Comparison of ENCODE assay signal across 8 mouse cellular contexts in the genomic region with DNA sequence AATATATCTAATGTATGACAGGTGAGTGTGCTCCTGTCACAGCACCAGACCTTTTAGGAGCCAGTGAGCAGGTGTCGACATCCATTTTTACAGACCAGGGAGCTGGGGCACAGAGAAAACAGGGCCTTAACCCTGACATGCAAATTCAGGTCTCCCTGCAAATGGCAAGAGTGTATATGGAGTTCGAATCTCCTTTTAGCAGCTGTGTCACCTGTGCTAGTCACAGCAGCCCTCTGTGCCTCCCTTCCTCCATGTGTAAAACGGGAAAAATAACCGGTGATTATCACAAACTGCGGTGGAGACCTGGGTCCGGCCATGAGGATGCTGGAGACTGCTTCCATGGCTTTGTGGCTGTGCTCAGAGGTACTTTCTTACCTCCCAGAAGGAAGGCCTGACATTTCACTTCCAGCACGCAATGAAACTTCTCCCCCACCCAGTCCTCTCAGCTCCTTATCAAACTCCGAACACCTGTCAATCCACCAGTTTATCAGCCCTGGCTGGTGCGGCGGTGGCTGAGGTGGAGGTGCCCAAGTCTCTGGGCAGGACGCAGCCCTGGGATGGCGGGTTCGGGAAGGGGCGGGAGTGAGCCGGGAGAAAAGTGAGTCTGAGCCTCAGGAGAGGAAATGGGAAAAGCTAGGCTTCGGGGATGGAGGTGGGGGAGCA. TPM values are rescaled to one million over a fixed set of nuclear protein-coding genes. Genes with fewer than 3 reads are reported as not detected.
DNase-seq lines count a peak whose midpoint lies in the region; ATAC-seq and TF ChIP-seq lines count a peak whose summit lies in the region.
"Had no signal": no experiment of that assay in that cellular context is flagged by ENCODE, and none has a peak within 500 bp of the region (broad histone marks: within the 10 kb centered on the region; RNA-seq: fewer than 3 reads in every experiment).

No protein-coding gene starts in this region.

- peaks cover 5% of the 10 kb centered on the region; the same call in 1 of the 2 replicates for H3K27me3 ChIP-seq in kidney, postnatal 0 days (ENCODE audit: insufficient read depth, low read length)
- H3K27me3 ChIP-seq in midbrain, embryonic 13.5 days = peaks cover 32% of the 10 kb centered on the region

- WGBS in kidney, postnatal 0 days = 16% methylated on average over 16 of the region's 16 CpGs
- WGBS in midbrain, embryonic 13.5 days = 13% methylated on average over 16 of the region's 16 CpGs

- H3K9me3 ChIP-seq in kidney, postnatal 0 days (replicated peaks; ENCODE audit: low read length) = no peaks in the 10 kb centered on the region
- H3K9me3 ChIP-seq in midbrain, embryonic 13.5 days = no peaks in the 10 kb centered on the region

- H3K9ac ChIP-seq in kidney, postnatal 0 days (ENCODE audit: low read depth, low read length) = 0 out of 2 replicates have a peak overlapping the region, but pooled peaks have one; percentile 24
- no peak overlapping the region for H3K9ac ChIP-seq in midbrain, embryonic 13.5 days (replicated peaks)

- peaks cover 6% of the 10 kb centered on the region for H3K4me1 ChIP-seq in kidney, postnatal 0 days (replicated peaks; ENCODE audit: insufficient read depth, low read length)
- 0 out of 2 replicates have a peak, but pooled peaks cover 8% of the 10 kb centered on the region for H3K4me1 ChIP-seq in midbrain, embryonic 13.5 days (replicated peaks)

- no peak overlapping the region for H3K27ac ChIP-seq in kidney, postnatal 0 days
- H3K27ac ChIP-seq in midbrain, embryonic 13.5 days = no peak overlapping the region

- no peak for DNase-seq in kidney, postnatal 0 days (ENCODE audit: low spot score)
- DNase-seq in kidney, adult 18-20 months = no peak
- peak; percentile 92 for DNase-seq in c-Kit-negative CD71-positive TER-119-positive erythroid progenitor cells, embryonic 14.5 days (ENCODE audit: low read depth, low spot score)
- no peak for DNase-seq in cerebellum, adult 11-12 months

- no peaks in the 10 kb centered on the region for H3K36me3 ChIP-seq in kidney, postnatal 0 days (ENCODE audit: insufficient read depth, low read length)
- no peaks in the 10 kb centered on the region for H3K36me3 ChIP-seq in midbrain, embryonic 13.5 days

- ATAC-seq in kidney, postnatal 0 days (replicated peaks; ENCODE audit: low FRiP score, low read depth) = no peak
- peak; percentile 75 for ATAC-seq in erythroid progenitor cell, adult 5-6 weeks (replicated peaks; ENCODE audit: low FRiP score, poor library complexity, severe bottlenecking)
- peak; percentile 81 for ATAC-seq in megakaryocyte-erythroid progenitor cell, adult 5-6 weeks (replicated peaks; ENCODE audit: low FRiP score, low TSS enrichment, poor library complexity, severe bottlenecking)
- ATAC-seq in midbrain, embryonic 13.5 days = no peak

- TF ChIP-seq CTCF in kidney, postnatal 0 days (IDR thresholded peaks at IDR 0.05; ENCODE audit: low read depth) = no peak

- H3K4me2 ChIP-seq in kidney, postnatal 0 days (ENCODE audit: low read length) = peak overlapping the region; percentile 39
- H3K4me2 ChIP-seq in midbrain, embryonic 13.5 days (replicated peaks) = no peak overlapping the region

- H3K4me3 ChIP-seq in kidney, postnatal 0 days (replicated peaks; ENCODE audit: low read depth, low read length) = no peak overlapping the region
- H3K4me3 ChIP-seq in midbrain, embryonic 13.5 days (replicated peaks) = no peak overlapping the region

RNA-seq across cellular contexts. Expression of a gene that starts 4.9 kb away (rescaled TPM):
- 0.32 and 0.40 TPM in 2 replicates for polyA plus RNA-seq in kidney, postnatal 0 days (2015; fragmentation: Nextera tagmentation; extraction: Ambion mirVana)
- total RNA-seq in erythroid progenitor cell, adult 5-6 weeks (2015; ENCODE audit: low replicate concordance) = 1,050 and 1,093 TPM in 2 replicates
- 1,285 and 1,461 TPM in 2 replicates for total RNA-seq in erythroid progenitor cell, adult 5-6 weeks (2017; ENCODE audit: low replicate concordance)
- 163 and 165 TPM in 2 replicates for total RNA-seq in megakaryocyte-erythroid progenitor cell, adult 5-6 weeks (2014; fragmentation: Nextera tagmentation)
- 119 and 185 TPM in 2 replicates for total RNA-seq in megakaryocyte-erythroid progenitor cell, adult 5-6 weeks (2017)
- polyA plus RNA-seq in midbrain, embryonic 13.5 days (2015; fragmentation: Nextera tagmentation; extraction: Ambion mirVana) = 0.73 and 1.1 TPM in 2 replicates
- total RNA-seq: granulocyte monocyte progenitor cell, adult 5-6 weeks had no signal

RNA-seq across cellular contexts. Expression of a gene that starts 16.1 kb away (rescaled TPM):
- polyA plus RNA-seq in kidney, postnatal 0 days (2015; fragmentation: Nextera tagmentation; extraction: Ambion mirVana) = 31.2 and 32.4 TPM in 2 replicates
- total RNA-seq in erythroid progenitor cell, adult 5-6 weeks (2015; ENCODE audit: low replicate concordance) = 61.6 and 62.9 TPM in 2 replicates
- total RNA-seq in erythroid progenitor cell, adult 5-6 weeks (2017; ENCODE audit: low replicate concordance) = 125 and 136 TPM in 2 replicates
- 32.4 and 36.2 TPM in 2 replicates for total RNA-seq in megakaryocyte-erythroid progenitor cell, adult 5-6 weeks (2014; fragmentation: Nextera tagmentation)
- 41.9 and 61.3 TPM in 2 replicates for total RNA-seq in megakaryocyte-erythroid progenitor cell, adult 5-6 weeks (2017)
- 114 and 117 TPM in 2 replicates for polyA plus RNA-seq in midbrain, embryonic 13.5 days (2015; fragmentation: Nextera tagmentation; extraction: Ambion mirVana)

RNA-seq across cellular contexts. Expression of a gene that starts 45.6 kb away (rescaled TPM):
- 169 and 188 TPM in 2 replicates for polyA plus RNA-seq in kidney, postnatal 0 days (2015; fragmentation: Nextera tagmentation; extraction: Ambion mirVana)
- total RNA-seq in erythroid progenitor cell, adult 5-6 weeks (2015; ENCODE audit: low replicate concordance) = 85.5 and 150 TPM in 2 replicates
- total RNA-seq in erythroid progenitor cell, adult 5-6 weeks (2017; ENCODE audit: low replicate concordance) = 70.6 and 90.5 TPM in 2 replicates
- total RNA-seq in megakaryocyte-erythroid progenitor cell, adult 5-6 weeks (2014; fragmentation: Nextera tagmentation) = 82.2 and 101 TPM in 2 replicates
- total RNA-seq in megakaryocyte-erythroid progenitor cell, adult 5-6 weeks (2017) = 163 and 179 TPM in 2 replicates
- 203 and 209 TPM in 2 replicates for polyA plus RNA-seq in midbrain, embryonic 13.5 days (2015; fragmentation: Nextera tagmentation; extraction: Ambion mirVana)

RNA-seq across cellular contexts. Expression of a gene that starts 54.2 kb away (rescaled TPM):
- 375 and 409 TPM in 2 replicates for polyA plus RNA-seq in kidney, postnatal 0 days (2015; fragmentation: Nextera tagmentation; extraction: Ambion mirVana)
- total RNA-seq in erythroid progenitor cell, adult 5-6 weeks (2015; ENCODE audit: low replicate concordance) = 722 and 849 TPM in 2 replicates
- 222 and 384 TPM in 2 replicates for total RNA-seq in erythroid progenitor cell, adult 5-6 weeks (2017; ENCODE audit: low replicate concordance)
- total RNA-seq in megakaryocyte-erythroid progenitor cell, adult 5-6 weeks (2014; fragmentation: Nextera tagmentation) = 371 and 563 TPM in 2 replicates
- total RNA-seq in megakaryocyte-erythroid progenitor cell, adult 5-6 weeks (2017) = 122 and 226 TPM in 2 replicates
- polyA plus RNA-seq in midbrain, embryonic 13.5 days (2015; fragmentation: Nextera tagmentation; extraction: Ambion mirVana) = 601 and 620 TPM in 2 replicates

Comparison
In these comparisons a context has a peak if more than half of its experiments do, and no peak if none do; other contexts are left out.
1. ATAC-seq: peak in erythroid progenitor cell, adult 5-6 weeks (single experiment) and megakaryocyte-erythroid progenitor cell, adult 5-6 weeks (single experiment); none in kidney, postnatal 0 days (single experiment) and midbrain, embryonic 13.5 days (single experiment).
2. RNA of a gene that starts 4.9 kb away (total RNA-seq): 1,050 to 1,461 TPM in erythroid progenitor cell, adult 5-6 weeks; 119 to 185 TPM in megakaryocyte-erythroid progenitor cell, adult 5-6 weeks; every median in the first group is over 4 times any median in the second.